Mouse (Mus musculus) frontal cortex, postnatal 14 days (tissue): ENCODE results near the gene Gm44965.
A peak's percentile ranks its signal among the peaks of the same experiment; 100 is the strongest.
"Not testable (repeated sequence)": the region's sequence is repeated elsewhere in the genome, so short reads cannot be mapped to it uniquely, and the experiment has no call there.

Experiments used
- DNase-seq, 2 experiments: peaks; one replicate each; pipeline ENCODE4 v3.0.0; 2022; ENCODE audit warnings: low spot score in 2 of 2

Gene Gm44965

GRCm38 (mm10) chr6:48579215-48579648 lies 14.5 kb upstream of the Gm44965 start:
- no peak for DNase-seq

GRCm38 (mm10) chr6:48581257-48581656 lies 12.5 kb upstream of the Gm44965 start:
- no peak for DNase-seq

GRCm38 (mm10) chr6:48582037-48582436 lies 11.7 kb upstream of the Gm44965 start:
- DNase-seq = no peak

GRCm38 (mm10) chr6:48589194-48589750 lies 4.5 kb upstream of the Gm44965 start, which contains the start of gene Gm45021:
Gm45021 (plus strand) TSS chr6:48589610.
- no peak for DNase-seq

- DNase-seq = no peak
Observed at GRCm38 (mm10) chr6:48591221-48591845, 2.4 kb upstream of the Gm44965 start.

GRCm38 (mm10) chr6:48591871-48592270 lies 1.9 kb upstream of the Gm44965 start:
- no peak for DNase-seq

GRCm38 (mm10) chr6:48594043-48594738 lies 450 bp downstream of the Gm44965 start:
- peak; percentile 45 to 59 for DNase-seq

GRCm38 (mm10) chr6:48595278-48595677 lies 1.5 kb downstream of the Gm44965 start:
- DNase-seq = no peak

- no peak for DNase-seq
Observed at GRCm38 (mm10) chr6:48596545-48597232, 2.9 kb downstream of the Gm44965 start.

GRCm38 (mm10) chr6:48597233-48597625 lies 3.5 kb downstream of the Gm44965 start:
- no peak for DNase-seq

- no peak for DNase-seq
Observed at GRCm38 (mm10) chr6:48600594-48600993, 6.9 kb downstream of the Gm44965 start.

GRCm38 (mm10) chr6:48601271-48602079 lies 7.7 kb downstream of the Gm44965 start, which contains the start of gene Zfp775:
Zfp775 (plus strand) TSS chr6:48602063.
- peak; percentile 90 to 95 for DNase-seq

- peak in 1 of 2 experiments; percentile 33 for DNase-seq
Observed at GRCm38 (mm10) chr6:48602080-48602741, 8.5 kb downstream of the Gm44965 start.

- no peak for DNase-seq
Observed at GRCm38 (mm10) chr6:48608124-48608523, 14.4 kb downstream of the Gm44965 start.

GRCm38 (mm10) chr6:48609512-48609911 lies 15.8 kb downstream of the Gm44965 start:
- DNase-seq = no peak

GRCm38 (mm10) chr6:48610657-48611056 lies 16.9 kb downstream of the Gm44965 start:
- no peak for DNase-seq

- DNase-seq = no peak
Observed at GRCm38 (mm10) chr6:48613464-48613863, 19.7 kb downstream of the Gm44965 start.

GRCm38 (mm10) chr6:48614756-48615155 lies 21.0 kb downstream of the Gm44965 start:
- no peak for DNase-seq

- DNase-seq = no peak
Observed at GRCm38 (mm10) chr6:48620031-48620430, 26.3 kb downstream of the Gm44965 start.

- DNase-seq = not testable (repeated sequence)
Observed at GRCm38 (mm10) chr6:48622186-48622843, 28.6 kb downstream of the Gm44965 start.
